Mouse (Mus musculus) regulatory T cell (primary cell): ENCODE measurements at regions not wholly inside any gene's neighbourhood (a gene's known extent, or its start where the extent isn't known, plus 50 kb on each side); places are given as distances from the start of the nearest gene placed in this dataset.

Source experiments
- in situ Hi-C: fragments of 300-600 bp; cut with MboI, MseI; formaldehyde crosslinking; loops from one replicate; pipeline ENCODE4 v1.15.1; 2025; ENCODE audit warnings: high pct_unique_total_duplicates

DNA sequence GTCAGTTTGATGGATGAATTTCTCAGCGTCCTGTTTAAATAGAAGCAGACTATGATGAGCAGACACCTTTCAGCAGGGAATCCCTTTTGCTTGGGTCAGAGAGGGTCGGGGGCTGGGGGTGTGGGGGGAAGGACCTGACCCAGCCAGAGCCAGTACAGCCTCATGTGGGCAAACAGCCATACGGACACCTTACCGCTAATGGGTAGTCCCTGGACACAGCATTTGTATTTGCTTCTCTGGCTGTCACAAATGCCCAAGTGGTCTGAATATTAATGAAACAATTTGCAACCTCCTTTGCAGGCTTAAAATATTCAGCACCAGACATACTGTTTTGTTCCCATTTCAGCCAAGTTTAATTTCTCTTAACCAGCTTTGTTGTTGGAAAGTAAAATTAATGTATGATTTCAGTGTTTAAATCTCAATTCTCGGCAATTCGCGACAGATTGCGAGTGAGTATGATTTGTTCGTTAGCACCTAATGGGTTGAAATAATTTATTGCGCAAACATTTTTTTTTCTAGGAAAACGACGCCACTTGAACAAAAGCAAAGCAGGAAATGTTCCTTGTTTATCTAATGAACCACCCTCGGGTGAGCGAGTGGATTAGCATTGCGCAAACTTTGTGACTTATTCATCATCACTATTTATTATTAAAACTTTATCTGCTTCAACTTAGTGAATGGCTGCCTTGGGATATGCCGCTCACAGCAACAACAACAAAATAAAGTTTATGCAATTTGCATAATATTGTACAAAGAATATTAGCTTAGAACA is 166.2 kb downstream of the Cdh26 start:
- in situ Hi-C loops = no loop called here

DNA sequence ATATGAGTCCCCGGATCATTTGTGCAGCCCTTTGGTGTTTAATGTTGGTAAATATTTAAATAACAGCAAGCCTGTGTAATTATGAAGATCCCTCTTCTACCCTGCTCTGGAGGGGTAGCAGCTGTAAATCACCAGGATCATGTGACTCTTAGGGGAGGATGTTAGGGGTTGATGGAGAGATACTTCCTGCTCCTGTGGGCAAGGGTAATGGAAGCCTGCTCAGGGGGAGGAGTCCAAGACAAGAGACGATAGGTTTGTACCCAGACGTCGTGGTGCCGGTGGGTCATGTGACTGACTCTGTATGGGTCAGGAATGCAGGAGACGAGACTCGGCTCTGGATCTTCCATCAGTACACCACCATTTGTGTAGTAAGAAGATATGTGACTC is 166.7 kb downstream of the Cdh26 start:
- in situ Hi-C loops = no loop called here

DNA sequence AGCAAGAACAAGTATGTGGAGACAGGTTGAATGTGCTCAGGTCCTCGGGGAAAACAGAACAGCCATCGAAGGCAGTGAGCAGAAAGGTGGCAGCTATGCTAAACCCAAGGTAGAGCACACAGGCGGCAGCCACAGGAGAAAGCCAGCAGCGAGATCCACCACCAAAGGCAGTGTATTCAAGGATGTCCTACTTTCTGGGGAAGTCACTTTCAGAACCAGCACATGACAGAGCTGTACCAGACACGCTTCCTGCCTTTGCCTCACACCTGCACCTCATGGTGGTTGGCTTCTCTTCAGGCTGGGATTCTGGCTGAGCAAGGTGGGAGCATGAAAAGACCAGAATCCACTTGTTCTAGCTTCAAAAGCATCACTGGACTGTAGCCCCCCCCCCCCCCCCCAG is 168.0 kb downstream of the Cdh26 start:
- in situ Hi-C loops = no loop called here

DNA sequence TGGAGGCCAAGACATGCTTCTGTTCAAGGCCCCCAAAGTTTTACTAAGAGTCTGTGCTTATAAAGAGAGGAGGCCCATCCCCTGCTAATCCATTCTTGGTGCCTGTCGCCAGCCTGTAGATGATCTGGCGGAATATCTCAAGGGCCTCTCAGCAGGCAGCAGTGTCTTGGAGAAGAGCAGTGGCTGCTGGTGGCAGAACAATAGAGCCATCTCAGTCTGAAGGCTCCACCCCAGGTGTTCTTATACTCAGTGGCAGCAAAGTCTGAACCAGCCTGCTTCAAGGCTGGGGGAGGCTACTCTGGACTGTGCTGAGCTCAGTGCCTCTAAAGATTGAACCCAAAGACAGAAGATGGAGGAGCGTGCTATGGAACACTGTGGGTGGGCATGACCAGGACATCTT is 168.5 kb downstream of the Cdh26 start:
- in situ Hi-C loops = no loop called here

DNA sequence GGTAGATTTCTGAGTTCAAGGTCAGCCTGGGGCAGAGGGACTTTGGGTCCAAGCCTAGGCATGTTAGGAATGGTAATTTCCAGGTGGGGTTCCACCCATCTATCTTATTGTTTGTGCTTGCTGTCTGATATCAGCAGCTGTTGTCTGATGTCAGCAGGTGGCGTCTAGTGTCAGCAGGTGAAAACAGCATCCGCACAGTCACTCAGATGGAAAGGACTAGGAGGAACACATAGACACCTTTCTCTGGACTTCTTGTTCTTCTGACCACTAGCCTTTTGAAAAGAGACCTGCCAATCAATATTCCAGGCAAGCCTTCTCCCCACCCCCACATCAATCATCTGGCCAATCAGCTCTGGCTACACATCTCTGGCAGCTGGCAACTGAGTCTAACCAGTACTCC is 173.1 kb downstream of the Cdh26 start:
- in situ Hi-C loops = no loop called here

DNA sequence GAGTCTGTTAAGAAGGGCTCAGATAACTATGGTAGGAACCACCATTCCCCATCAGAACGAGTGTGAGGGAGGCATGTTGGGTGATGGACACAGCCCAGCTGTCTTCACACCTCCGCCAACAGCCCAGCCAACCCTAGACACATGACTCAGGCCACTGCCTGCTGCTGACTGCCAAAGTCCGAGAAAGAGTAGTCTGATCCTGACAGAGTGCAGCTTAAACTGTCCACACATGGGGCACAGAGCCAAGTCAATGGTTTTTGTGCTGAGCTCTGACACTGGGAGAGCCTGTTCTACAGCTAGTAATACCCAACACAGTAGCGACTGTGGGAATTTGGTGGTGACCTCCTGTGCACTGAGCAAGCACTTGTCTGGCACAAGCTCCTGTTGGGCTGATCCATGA is 176.4 kb downstream of the Cdh26 start:
- in situ Hi-C loops = no loop called here

DNA sequence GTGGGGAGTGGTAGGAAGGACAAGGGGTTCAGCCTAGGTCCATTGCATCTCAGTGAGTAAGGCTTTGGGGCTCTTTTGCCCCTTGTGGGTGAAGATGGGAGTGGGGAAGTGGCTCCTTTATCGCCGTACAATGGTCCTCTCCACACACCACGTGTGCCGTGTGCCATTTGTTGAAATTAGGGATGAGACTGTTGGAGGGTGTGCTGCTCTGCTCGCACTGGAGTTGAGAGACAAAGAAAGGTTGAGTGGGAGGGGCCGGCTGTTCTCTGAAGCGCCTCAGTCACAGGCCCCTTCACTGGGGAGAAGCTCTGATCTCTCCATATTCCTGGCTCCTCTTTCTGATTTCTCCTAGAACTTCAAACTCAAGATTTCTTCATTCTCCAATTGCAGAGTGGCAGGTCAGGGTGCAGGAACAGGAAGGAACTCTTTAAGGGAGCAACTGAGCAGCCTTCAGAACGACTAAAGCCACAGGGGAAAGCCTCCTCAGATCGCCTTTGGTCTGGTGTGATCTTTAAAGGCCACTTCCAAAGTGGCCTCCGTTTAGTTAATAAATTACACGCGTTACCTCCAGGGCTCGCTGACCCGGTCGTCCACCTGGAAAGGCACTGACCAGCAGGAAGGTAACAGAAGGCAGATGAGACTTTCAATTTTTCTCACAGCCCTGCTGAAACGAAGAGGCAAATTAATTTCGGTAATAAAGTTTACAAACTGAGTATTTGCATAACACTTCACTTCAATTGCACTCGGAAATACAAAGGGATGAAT is 180.1 kb downstream of the Cdh26 start:
- in situ Hi-C loops = no loop called here

DNA sequence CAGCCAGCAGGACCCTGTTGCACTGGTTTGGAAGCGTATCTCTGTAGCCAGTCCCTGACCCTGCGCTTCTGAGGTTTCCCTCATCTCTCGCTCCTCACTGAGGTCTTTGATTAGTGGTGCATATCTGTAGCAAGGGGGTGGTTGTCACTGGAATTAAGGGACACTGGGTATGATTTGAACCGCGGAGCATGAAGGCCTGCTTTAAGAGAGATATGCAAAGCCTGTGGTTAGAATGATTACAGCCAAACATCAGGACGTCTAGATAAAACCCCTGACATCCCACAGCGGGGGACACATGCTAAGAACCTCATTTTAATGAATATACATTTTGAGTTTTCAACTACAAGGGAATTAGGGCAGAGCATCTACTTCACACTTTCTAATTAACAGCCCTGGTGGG is 184.4 kb downstream of the Cdh26 start:
- in situ Hi-C loops = no loop called here

DNA sequence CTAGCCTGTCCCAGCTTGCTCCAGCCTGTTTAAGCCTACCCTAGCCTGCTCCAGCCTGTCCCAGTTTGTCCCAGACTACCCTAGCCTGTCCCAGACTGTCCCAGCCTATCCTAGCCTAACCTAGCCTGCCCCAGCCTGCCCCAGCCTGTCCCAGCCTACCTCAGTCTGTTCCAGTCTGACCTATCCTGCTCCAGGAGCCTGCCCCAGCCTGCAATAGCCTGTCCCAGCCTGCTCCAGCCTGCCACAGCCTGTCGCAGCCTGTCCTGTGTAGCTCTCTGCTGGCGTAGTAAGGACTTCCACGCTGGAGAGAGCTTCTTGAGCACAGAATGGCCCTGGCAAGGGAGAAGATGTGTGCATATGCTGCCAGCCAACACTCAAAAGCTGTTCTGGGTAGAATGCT is 192.5 kb downstream of the Cdh26 start:
- in situ Hi-C loops = loop anchor here (10.0 kb wide), 1 partner anchor 1852 kb away; no protein-coding TSS in a partner anchor

DNA sequence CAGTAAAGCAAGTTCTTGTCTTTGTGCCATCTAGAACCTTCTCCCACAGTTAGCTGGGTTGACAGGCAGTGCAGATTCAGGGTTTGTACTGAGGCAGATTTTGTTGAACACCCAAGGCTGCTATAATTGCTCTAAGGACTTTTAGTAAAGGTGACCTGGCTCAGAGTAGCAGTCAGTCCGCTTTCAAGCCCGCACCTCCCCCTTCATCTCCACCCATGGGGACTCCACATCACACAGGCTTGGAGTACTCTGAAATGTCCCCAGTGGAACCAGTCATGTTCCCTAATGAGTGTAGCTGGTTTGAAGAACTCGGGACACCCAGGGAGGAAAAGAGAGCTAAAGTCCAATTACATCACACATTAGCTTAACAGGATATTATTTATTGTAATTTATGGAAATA is 194.1 kb downstream of the Cdh26 start:
- in situ Hi-C loops = loop anchor here (10.0 kb wide), 1 partner anchor 1850 kb away; no protein-coding TSS in a partner anchor

DNA sequence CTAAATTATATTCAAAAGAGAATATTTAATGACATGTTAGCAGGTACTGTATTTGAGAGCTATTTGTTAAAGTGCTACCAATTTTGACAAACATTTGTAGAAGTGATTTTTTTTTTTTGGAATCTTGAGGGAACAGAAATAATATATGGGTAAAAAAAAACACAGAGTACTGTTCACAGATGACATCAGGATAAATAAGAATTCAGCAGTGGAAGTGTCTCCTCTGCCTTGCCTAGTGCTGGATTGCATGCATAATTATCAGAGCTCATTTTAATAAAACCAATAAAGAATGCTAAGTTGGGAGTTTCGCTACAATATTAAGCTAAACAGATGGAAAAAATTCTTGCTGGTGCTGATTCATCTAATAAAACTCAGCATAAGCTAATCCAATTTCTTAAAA is 194.6 kb downstream of the Cdh26 start:
- in situ Hi-C loops = loop anchor here (10.0 kb wide), 1 partner anchor 1850 kb away; no protein-coding TSS in a partner anchor

DNA sequence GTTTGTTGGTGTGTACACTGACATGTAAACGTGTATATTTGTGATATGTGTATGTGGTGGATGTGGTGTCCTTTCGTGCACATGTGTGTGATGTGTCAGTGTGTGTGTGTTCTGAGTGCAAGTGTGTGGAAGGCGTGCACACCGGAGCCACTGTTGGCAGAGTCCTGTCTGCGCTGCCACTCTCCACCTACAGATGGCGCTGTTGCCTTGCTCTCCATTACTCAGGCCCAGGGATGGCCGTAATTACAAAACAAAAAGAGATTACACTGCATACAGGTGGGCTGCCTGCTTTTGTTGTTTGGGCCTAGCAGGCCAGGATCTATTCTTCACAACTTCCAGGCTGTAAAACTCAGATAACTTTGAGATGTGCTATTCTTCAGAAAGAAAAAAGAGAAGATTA is 199.4 kb downstream of the Cdh26 start:
- in situ Hi-C loops = loop anchor here (10.0 kb wide), 1 partner anchor 1845 kb away; no protein-coding TSS in a partner anchor

DNA sequence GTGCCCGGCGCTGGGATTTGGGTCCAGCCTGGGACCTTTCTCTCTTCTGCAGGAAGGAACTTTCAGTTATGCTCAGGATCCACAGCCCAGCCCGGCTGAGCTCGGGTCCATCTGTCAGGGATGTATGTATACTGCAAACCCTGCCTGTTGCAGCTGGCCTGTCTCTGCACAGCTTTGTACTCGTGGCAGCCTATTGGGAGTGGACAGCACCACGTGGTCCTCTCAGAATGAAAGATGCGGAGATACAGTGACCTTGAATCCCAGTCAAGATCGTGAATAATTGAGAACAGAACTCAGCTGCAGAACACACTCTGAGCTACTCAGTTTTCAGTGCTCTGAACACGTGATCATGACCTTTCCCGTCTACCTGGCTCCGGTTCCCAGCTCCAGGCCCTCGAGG is 200.2 kb downstream of the Cdh26 start:
- in situ Hi-C loops = no loop called here

DNA sequence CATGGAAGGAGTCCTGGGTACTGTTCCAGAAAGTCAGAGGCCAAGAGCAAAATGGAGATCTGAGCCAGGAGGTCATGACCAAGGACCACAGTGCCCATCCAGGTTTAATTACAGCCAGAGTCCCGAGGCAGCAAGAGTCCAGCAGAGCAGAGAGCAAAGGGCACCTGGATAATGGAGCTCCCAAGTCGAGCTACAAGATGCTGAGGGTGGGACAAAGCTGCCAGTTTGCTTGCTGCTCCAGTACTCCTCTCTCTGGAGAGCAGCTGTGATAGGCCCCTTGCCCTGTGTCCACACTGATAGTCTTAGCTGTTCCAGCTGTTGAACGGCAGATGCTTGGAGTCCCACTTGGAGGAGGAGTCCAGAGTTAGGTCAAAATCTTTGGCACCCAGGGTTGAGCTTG is 201.0 kb downstream of the Cdh26 start:
- in situ Hi-C loops = no loop called here

DNA sequence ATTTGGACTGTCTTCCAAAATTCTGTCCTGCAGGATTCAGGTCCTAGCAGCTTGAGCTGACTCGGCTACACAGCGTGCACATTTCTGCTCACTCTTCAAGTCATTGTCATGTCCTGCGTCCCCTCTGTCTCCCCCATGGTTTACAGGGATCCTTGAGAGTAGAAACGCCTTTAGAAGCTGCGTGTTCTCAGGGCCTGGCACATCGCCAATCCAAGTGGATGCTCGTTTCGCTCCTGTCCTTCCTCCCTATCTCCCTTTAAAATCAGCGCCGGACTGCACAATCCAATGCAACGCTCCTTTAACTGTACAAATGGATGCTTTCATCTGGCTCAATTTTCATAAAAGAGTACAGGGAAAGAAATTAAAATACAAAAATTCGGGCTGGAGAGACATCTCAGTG is 201.6 kb downstream of the Cdh26 start:
- in situ Hi-C loops = no loop called here

DNA sequence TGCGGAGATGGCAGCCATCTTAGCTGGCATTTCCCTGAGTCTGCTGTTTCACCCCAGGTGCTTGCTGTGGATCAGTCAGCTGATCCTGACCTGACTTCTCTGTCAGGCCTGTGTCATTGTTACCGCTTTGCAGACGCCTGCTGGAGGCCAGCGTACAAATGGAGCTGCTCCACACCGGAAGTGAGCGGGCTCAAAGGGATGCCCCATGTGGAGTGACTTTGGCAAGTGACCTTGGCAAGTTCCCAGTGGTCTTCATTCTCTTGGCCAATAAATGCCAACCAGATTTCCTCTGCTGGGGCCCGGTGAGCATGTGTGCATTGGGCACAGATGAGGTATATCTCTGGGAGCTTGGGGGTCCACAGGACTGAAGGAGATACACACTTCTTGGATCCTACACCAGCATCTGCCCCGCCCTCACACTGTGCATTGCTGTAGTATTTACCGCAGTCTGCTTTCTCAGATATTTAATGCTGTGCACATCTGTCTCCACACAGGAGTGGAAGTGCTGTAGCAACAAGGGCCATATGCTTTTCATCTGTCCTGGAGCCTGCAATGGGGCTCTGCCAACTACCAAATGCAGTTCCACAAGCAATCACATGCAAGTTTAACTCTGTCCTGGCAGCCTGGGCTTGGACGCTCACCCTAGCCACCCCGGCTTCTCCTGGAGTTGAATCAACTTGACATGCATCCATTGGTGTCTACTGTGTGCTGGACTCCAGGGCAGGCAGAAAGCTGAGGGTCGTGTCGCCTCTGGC is 202.7 kb downstream of the Cdh26 start:
- in situ Hi-C loops = no loop called here

DNA sequence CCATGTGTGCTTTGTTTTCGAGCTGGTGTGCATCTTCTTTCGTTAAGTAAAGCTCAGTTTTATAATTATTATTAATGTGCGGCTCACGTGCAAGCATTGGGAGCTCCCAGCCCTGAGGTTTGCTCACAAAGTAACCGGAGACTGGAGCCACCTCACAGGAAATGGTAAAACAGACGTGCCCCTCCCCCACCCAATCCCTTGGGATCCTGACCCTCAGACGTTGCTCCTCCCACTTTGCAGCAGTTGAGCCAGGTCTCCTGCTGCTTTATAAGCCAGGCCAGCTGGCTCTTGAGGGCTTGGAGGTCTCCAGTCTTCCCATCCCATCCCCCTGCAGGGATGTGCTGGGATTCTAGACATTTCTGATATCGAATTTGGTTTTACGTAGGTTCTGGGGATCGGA is 203.8 kb downstream of the Cdh26 start:
- in situ Hi-C loops = no loop called here

DNA sequence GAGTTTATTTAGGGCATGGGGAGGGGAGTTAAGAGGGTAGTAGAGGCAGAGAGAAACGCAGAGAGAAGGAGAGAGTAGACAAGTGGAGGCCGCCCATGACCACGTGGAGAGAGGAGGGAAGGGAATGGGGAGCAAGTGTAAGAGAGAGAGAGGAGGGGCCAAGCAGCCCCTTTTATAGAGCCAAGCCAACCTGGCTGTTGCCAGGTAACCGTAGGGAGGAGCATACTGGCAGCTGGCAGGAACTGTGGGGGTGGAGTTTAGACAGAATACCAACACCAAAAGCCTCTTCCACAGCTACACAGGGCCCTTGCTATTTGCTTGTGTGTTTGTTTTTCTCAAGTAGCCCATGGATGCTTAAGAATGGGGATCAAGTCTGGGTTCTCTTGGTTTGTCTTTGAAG is 205.4 kb downstream of the Cdh26 start:
- in situ Hi-C loops = no loop called here

DNA sequence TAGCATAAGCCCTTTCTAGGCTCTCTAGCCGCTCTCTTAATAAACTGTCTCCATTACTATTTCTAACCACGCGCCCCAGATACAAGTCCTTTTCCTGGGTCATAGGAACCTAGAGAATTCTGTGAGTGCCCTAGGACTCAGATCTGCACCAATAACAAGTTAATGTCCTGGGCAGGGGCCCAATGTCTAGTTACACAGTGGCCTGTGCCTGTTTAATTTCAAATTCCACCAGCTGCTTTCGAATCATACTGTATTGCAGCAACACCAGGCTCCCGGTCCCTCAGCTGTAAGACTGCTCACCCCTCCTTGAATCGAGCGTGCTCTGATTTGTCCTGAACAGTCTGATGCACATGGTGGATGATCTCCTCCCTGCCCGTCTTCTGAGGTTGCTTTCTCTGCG is 206.6 kb downstream of the Cdh26 start:
- in situ Hi-C loops = no loop called here

DNA sequence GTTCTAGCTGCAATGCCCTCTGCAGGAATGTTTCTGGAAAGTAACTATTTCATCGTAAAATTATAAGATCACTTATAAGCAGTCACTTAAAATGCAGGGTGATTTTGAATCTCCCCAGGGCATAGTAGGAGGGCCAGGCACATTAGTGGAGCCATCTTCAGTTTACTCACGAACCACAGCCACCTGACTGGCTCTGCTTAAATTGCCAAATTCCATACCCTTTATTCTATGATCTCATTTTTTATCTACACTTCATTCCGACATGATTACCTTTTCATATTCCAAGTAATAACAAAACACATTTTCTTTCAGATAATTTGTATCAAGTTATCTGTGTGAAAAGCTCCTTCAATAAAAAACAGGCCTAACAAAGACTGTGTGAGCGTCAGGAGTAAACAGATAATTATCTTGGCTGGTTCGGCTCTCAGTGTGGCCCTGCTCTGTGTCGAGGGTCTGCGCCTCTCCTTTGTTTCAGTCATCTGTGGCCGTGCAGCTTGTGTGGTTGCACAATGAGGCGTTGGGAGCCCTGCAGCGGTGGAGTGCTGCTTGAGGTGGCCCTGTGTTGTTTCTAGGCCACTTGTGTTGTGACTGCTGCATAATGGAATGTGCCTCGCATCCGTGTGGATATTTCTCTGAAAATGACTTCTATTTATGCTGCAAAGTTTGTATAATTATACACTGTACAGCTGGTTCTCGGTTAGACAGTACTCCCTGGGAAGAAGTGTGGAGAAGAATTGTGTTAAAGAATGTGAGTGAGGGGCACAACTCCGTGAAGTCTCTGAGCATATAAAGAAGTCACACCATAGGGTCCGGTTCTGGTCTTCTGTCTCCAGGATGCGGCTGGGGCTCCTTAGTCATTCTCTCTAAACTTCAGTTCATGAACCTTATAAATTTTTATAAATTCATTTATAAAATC is 212.1 kb downstream of the Cdh26 start:
- in situ Hi-C loops = no loop called here

DNA sequence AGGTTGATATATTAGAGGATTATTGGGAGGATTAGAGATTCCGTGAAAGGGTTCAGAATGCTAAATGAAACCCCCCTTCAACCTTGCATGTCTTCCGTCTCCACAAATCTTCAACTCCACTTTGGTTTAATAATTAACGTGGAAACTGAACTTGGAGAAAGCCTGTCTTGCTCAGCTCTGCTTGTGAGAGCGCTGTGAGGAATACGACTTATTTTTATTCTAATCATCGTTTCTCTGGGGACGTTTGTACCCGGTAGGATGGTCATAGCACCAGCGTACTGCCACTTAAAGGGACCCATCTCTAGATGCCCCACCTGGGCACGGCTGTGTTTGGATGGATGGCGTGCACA is 212.7 kb downstream of the Cdh26 start:
- in situ Hi-C loops = no loop called here
